Mouse (Mus musculus) megakaryocyte, adult 5-6 weeks (primary cell): ENCODE measurements at regions not wholly inside any gene's neighbourhood (a gene's known extent, or its start where the extent isn't known, plus 50 kb on each side); places are given as distances from the start of the nearest gene placed in this dataset.
"Not testable (repeated sequence)": the region's sequence is repeated elsewhere in the genome, so short reads cannot be mapped to it uniquely, and the experiment has no call there.

Source experiments
- ATAC-seq: 2 replicates; pipeline ENCODE4 v1.8.0; 2016; ENCODE audit warnings: mild to moderate bottlenecking, inconsistent platforms; ENCODE audit not compliant: poor library complexity, severe bottlenecking

DNA sequence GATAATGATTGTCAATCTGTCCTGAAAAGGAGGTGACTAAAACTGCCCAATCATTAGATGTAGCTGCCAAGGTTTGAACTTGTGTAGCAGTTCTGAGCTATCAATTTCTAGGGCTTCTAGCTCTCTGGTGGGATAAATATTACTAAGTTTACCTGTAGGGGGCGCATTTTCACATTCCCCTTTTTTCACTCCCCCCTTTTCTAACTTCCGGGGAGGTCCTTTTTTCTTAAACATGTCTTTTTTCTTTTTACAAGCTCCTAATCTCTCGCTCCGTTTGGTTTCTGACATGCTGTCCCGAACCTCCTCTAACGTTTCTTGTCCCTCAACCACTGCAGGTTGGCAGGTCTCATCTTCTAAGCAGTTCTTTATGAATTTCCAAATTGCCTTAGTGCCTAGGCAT is 2129.0 kb downstream of the Cntnap5b start:
- ATAC-seq = not testable (repeated sequence)

- ATAC-seq = peak; percentile 100
Measured at GRCm38 (mm10) chr1:101902154-101902825, 2129.7 kb downstream of the Cntnap5b start.

DNA sequence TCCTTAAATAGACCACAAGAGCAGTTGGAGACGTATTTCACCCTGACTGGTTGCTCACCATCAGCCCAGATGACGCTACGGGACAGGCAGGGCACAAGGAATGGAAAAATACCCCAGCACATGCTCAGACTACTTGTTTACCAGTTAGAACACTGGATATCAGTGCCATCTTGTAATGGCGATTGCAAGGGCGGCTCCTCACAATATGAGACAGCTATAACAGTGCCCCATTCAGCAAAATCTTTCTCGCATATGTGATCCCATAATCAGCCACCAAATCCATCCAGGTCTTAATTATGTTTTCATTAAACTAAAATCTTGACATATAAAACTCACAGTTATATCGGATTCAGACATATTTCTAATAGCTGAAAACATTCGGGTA is 2130.3 kb downstream of the Cntnap5b start:
- not testable (repeated sequence) for ATAC-seq

DNA sequence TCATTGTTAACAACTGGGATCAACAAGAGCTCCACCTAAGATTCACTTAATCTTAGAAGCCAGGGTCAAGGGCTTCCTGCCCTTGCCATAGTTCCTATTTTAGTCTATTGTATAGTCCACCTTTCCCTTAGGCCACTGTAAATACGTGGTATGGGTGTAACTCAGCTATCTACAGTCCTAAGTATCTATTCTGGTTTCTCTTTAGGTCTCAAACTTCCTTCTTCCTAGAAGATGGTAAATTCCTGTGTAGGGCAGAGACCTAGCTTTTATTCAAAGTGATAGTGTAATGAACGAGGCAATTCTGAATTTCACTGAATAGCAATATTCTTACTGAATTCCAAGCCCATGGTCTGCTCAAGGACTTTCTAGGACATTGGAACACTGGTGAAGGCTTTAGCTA is 2144.4 kb downstream of the Cntnap5b start:
- not testable (repeated sequence) for ATAC-seq

DNA sequence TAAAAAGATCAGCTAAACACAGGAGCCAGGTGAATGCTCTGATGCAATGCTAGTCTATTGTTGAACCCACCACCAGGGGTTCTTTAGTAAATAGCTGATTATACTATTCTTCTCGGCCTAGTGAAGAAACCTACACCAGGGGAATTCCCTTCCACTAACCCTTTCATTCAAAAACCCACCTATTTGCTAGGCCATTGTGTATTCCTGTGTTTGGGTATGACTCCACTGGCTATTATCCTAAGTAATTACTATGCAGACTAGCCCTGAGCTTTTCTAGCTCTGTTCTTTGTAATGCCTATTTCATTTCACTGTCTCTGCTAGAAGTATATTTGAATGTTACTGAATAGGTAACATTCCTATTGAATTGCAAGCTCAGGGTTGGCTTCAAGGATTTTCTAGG is 2146.3 kb downstream of the Cntnap5b start:
- ATAC-seq = no peak

GRCm38 (mm10) chr1:101941107-101941506 is 2168.5 kb downstream of the Cntnap5b start:
- ATAC-seq = no peak
